Mouse (Mus musculus): ENCODE data around the gene Shroom2. TPM values are rescaled to one million over a fixed set of nuclear protein-coding genes. Genes with fewer than 3 reads are reported as not detected.
"Not testable (repeated sequence)": the region's sequence is repeated elsewhere in the genome, so short reads cannot be mapped to it uniquely, and the experiment has no call there.

Gene Shroom2
- polyA plus RNA-seq, 1 experiment from 2014 or later: 5.0 TPM

DNA sequence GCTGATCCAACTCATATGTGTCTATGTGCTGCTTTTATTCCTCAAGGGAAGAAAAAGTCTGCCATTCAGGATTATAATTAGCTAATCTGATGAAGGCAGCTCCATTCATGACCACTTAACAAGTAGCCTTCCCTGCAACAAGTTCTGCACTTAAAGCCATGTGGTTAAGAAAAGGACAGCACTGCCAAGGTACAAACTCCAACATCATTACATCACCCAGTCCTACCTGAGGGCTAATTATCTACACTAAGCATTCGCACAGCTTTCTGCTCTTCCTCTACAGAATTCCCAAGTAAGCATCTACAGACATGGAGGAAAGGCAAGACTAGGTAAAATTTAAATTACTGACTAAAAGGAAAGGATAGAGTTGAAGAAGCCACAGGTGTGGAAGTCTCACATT, 13.4 kb downstream of the Shroom2 start:
- 82% methylated on average over 1 of the region's 1 CpGs for WGBS

DNA sequence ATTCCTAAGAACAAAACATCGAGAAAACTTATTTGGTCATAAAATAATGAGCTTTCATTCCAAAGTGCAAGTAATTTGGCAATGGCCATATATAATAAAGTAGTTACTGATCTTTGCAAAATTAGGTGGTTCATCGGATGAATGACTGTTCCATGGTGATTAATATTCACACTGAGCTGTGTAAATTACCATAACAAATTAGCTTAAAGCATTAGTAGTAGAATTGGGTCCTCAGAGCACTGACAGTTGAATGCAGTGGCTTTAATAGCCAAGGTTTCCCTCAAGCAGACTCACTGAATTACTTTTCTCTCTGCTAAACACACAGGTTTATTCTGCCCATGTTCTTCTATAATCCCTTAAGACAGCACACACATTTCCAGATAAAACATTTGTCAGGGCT, 23.3 kb downstream of the Shroom2 start:
- H3K9ac ChIP-seq: no peak overlapping the region
- no peak overlapping the region for H3K27ac ChIP-seq
- H3K4me2 ChIP-seq: no peak overlapping the region
- H3K9me3 ChIP-seq: no peaks in the 10 kb centered on the region
- ATAC-seq (ENCODE audit: insufficient read depth, low FRiP score, low read depth): no peak
- no peaks in the 10 kb centered on the region for H3K36me3 ChIP-seq
- whole genome bisulfite sequencing: 78% methylated on average over 2 of the region's 2 CpGs
- no peak overlapping the region for H3K4me3 ChIP-seq (replicated peaks)
- H3K4me1 ChIP-seq: no peaks in the 10 kb centered on the region
- H3K27me3 ChIP-seq (replicated peaks): no peaks in the 10 kb centered on the region

More for the DNA sequence above, 13.4 kb downstream of the Shroom2 start:
- no peak overlapping the region for H3K4me3 ChIP-seq (replicated peaks)
- H3K27ac ChIP-seq: no peak overlapping the region
- no peak for ATAC-seq (ENCODE audit: insufficient read depth, low FRiP score, low read depth)
- H3K36me3 ChIP-seq: no peaks in the 10 kb centered on the region
- no peak overlapping the region for H3K9ac ChIP-seq
- no peaks in the 10 kb centered on the region for H3K4me1 ChIP-seq
- H3K9me3 ChIP-seq: no peaks in the 10 kb centered on the region
- H3K4me2 ChIP-seq: no peak overlapping the region
- H3K27me3 ChIP-seq (replicated peaks): no peaks in the 10 kb centered on the region

DNA sequence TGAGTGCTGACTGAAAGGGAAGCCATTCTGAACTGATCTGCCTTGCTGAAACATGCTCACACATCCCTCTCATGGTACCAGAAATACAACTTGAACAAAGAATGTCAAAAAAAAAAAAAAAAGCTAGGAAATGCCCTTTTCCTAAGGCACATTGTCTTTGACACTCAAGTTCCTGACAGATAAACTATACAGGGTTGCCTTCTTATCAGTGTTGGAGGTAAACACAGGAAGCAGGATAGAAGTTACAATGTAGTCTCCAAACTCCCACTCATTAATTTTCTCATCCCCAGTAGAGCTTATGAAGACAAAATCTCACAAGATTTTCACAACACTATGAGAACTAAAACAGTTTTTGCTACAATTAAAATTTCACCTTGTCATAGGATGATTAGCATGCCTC, 25.6 kb downstream of the Shroom2 start:
- H3K36me3 ChIP-seq: no peaks in the 10 kb centered on the region
- H3K4me3 ChIP-seq (replicated peaks): no peak overlapping the region
- no peak for ATAC-seq (ENCODE audit: insufficient read depth, low FRiP score, low read depth)
- H3K9ac ChIP-seq: no peak overlapping the region
- no peaks in the 10 kb centered on the region for H3K4me1 ChIP-seq
- no peak overlapping the region for H3K27ac ChIP-seq
- H3K27me3 ChIP-seq (replicated peaks): no peaks in the 10 kb centered on the region
- no peak overlapping the region for H3K4me2 ChIP-seq
- H3K9me3 ChIP-seq: no peaks in the 10 kb centered on the region

DNA sequence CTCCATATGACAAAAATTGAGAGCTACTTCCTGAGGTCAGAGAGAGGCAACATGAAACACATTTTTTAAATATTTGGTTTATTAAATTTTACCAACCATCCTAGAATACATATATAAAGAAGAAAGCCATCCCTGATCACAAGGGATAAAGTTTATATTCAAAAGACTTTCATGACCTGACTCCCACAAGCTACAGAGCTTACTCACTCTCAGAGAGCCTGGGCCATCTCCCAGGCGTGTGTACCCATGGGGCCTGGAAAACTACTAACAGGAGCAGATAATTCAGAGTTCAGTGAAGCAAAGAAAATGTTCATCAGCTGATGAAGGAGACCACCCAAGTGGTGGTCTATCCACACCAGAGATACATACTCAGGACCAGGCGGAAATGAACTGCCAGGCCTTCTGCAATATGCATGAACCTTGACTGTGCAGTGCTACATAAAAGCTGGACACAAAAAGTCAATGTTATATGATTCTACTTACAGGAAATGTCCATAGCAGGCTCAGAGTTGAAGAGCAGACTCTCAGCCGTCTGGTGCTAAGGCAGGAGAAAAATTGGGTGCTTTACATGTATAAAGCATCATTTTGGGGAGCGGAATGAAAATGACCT, 30.4 kb downstream of the Shroom2 start:
- H3K36me3 ChIP-seq: no peaks in the 10 kb centered on the region
- no peaks in the 10 kb centered on the region for H3K9me3 ChIP-seq
- no peak overlapping the region for H3K27ac ChIP-seq
- H3K27me3 ChIP-seq (replicated peaks): no peaks in the 10 kb centered on the region
- H3K4me3 ChIP-seq (replicated peaks): no peak overlapping the region
- 65% methylated on average over 4 of the region's 4 CpGs for WGBS
- H3K9ac ChIP-seq: no peak overlapping the region
- H3K4me1 ChIP-seq: no peaks in the 10 kb centered on the region
- ATAC-seq (ENCODE audit: insufficient read depth, low FRiP score, low read depth): no peak
- H3K4me2 ChIP-seq: no peak overlapping the region

DNA sequence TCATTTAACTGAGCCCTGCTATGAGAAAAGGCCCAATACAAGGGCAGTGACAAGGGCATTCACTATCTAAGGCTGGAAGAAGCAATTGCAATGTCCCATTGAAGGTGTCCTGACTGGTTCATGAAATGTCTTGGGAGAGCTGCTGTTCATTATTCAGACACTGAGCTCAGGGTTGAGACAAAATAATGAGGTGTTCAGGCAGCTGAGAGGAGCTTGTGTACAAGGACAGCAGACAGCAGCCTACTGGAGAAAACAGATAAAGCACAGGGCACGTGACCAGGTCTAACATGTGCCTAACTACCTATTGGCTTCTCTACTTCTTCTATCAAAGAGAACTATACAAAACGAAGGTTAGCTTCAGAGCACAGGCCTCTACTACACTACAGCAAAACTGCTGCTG, 31.1 kb downstream of the Shroom2 start:
- no peak for ATAC-seq (ENCODE audit: insufficient read depth, low FRiP score, low read depth)

DNA sequence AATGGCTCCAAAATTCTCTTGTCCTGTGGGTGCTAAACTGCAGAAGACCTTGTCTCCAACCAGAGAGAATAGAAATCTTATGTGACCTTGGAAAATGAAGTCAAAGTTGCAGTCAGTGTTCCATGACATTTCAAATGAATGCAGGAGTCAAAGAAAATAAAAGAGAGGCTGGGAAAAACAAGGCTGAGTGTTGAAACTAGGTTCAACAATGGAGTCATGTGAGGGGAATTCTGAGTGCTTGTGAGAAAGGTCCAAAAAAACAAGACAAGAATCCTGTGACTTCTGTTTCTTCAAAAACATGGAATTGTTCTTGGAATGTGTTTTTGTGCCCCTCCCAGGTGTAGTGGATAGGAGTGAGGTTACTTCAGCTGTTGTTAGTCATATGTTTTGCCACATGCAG, 34.0 kb downstream of the Shroom2 start:
- ATAC-seq (ENCODE audit: insufficient read depth, low FRiP score, low read depth): no peak
- Histone ChIP-seq H3K9ac (no peak overlapping the region), H3K9me3 (no peaks in the 10 kb centered on the region), H3K4me3 (replicated peaks) (no peak overlapping the region), H3K27me3 (replicated peaks) (no peaks in the 10 kb centered on the region; the same call in 1 of the 2 replicates), H3K4me1 (no peaks in the 10 kb centered on the region), H3K27ac (no peak overlapping the region), H3K4me2 (no peak overlapping the region), H3K36me3 (no peaks in the 10 kb centered on the region)

More for the DNA sequence above, 31.1 kb downstream of the Shroom2 start:
- Histone ChIP-seq H3K4me2 (no peak overlapping the region), H3K4me1 (no peaks in the 10 kb centered on the region), H3K27me3 (replicated peaks) (no peaks in the 10 kb centered on the region), H3K9me3 (no peaks in the 10 kb centered on the region), H3K4me3 (replicated peaks) (no peak overlapping the region), H3K36me3 (no peaks in the 10 kb centered on the region), H3K27ac (no peak overlapping the region), H3K9ac (no peak overlapping the region)
- WGBS: 54% methylated on average over 2 of the region's 2 CpGs

DNA sequence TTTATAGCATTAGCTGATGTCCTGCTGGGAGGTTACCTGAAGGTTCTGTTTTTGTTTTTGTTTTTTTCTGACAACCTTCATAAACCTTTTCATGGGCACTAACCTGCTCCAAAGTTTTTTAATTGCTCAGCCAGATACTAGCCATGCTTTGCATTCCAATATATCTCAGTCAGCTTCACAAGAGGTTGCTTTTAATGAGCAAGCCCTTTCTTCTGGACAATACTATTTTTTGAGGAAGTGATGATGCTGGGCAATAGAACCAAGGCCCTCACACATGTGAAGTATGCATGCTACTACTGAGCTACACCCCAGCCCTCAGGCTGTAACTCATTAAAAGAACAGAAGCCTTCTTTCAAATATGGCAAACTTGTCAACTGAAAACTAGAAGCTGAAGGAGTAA, 52.6 kb downstream of the Shroom2 start:
- Histone ChIP-seq H3K4me2 (no peak overlapping the region), H3K27ac (no peak overlapping the region), H3K27me3 (replicated peaks) (no peaks in the 10 kb centered on the region), H3K36me3 (no peaks in the 10 kb centered on the region), H3K9me3 (no peaks in the 10 kb centered on the region), H3K4me1 (no peaks in the 10 kb centered on the region), H3K4me3 (replicated peaks) (no peak overlapping the region), H3K9ac (no peak overlapping the region)
- ATAC-seq (ENCODE audit: insufficient read depth, low FRiP score, low read depth): no peak

DNA sequence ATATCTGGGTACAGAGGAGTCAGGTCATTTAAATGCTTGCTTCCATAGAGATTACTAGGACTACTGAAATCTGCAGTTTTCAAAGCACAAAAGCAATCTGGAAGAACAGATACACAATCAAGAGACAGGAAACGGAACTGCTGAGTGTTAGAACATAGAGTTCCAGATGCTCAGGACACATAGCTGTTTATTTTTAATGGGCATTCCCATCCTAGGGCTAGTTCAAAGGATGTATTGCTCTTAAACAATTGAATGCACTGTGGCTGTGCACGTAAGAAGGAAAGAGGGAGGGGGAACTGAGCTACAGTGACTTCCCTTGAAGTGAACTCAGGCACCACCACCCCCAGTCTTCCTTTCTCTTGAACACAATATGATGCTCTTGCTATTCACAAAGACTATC, 58.5 kb downstream of the Shroom2 start:
- not testable (repeated sequence) for H3K4me3 ChIP-seq (replicated peaks); H3K36me3 ChIP-seq; H3K4me1 ChIP-seq; H3K9me3 ChIP-seq; H3K27ac ChIP-seq; ATAC-seq (ENCODE audit: insufficient read depth, low FRiP score, low read depth); H3K4me2 ChIP-seq; H3K9ac ChIP-seq; H3K27me3 ChIP-seq (replicated peaks)
- 58% methylated on average over 2 of the region's 2 CpGs for WGBS

DNA sequence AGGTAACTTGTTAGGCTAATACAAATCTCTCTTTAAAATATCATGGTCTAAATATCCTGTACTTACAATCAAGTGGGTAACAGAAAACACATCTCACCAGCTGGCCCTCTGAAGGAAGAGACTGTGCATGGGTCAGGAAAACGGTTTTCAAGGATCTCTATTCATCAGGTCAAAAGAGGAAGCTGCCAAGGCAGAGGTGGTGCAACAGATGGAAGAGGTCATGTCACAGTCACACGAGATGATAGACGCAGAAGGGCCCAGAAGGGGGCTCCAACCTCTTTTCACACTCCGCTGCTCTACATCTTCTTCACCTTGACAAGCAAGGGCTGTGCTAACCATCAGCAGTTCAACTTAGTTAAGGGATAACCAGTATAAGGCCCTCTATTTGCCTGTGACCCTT, 60.9 kb downstream of the Shroom2 start:
- Histone ChIP-seq H3K4me1 (no peaks in the 10 kb centered on the region), H3K9me3 (no peaks in the 10 kb centered on the region), H3K36me3 (no peaks in the 10 kb centered on the region), H3K9ac (no peak overlapping the region), H3K4me3 (replicated peaks) (no peak overlapping the region), H3K27ac (no peak overlapping the region), H3K4me2 (no peak overlapping the region), H3K27me3 (replicated peaks) (0 out of 2 replicates have a peak, but pooled peaks cover 3% of the 10 kb centered on the region)
- ATAC-seq (ENCODE audit: insufficient read depth, low FRiP score, low read depth): no peak
- WGBS: 48% methylated on average over 4 of the region's 4 CpGs

DNA sequence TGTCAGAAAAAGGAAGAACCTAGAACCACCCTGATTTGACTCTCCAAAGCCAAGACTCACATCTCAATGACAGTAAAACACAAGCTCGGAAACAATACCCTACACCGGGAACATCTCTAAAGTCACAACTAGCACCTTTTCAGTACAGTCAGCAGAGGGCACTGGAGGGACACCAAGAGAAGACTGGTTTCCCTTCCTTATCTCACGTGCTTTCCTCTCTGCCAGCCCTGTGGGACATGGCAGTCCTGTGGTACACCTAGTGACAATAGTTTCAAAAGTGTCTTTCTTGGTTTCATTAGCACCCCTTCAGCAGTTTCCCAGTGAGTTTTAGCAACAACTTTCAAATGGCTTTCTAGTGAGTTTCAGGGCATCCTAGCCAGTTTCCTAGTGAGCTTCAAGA, 63.9 kb downstream of the Shroom2 start:
- no peak overlapping the region for H3K4me3 ChIP-seq (replicated peaks)
- no peaks in the 10 kb centered on the region for H3K4me1 ChIP-seq
- no peak overlapping the region for H3K27ac ChIP-seq
- ATAC-seq (ENCODE audit: insufficient read depth, low FRiP score, low read depth): no peak
- H3K9ac ChIP-seq: no peak overlapping the region
- no peaks in the 10 kb centered on the region for H3K36me3 ChIP-seq
- H3K27me3 ChIP-seq (replicated peaks): 0 out of 2 replicates have a peak, but pooled peaks cover 3% of the 10 kb centered on the region
- no peak overlapping the region for H3K4me2 ChIP-seq
- no peaks in the 10 kb centered on the region for H3K9me3 ChIP-seq
- WGBS: 17% methylated on average over 3 of the region's 3 CpGs

DNA sequence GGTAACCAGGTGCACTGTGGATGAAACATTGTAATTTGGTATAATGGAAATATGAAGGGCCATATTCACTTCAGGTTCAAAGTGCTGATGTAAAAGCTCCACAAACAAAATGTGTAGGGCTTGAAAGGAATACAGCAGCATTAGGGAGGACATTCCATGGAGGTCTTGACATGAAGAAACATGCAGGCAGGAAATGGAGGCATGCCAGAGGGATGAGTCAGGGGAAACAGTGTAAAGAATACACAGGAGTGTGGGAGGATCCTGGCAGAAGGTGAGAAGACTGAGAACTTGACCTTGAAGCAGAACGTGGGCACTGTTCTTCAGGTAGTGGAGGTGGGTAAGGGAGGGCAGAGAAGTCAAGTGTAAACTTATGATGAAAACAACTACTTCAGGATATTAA, 65.6 kb downstream of the Shroom2 start:
- H3K27me3 ChIP-seq (replicated peaks): 0 out of 2 replicates have a peak, but pooled peaks cover 3% of the 10 kb centered on the region
- 55% methylated on average over 1 of the region's 1 CpGs for WGBS
- no peaks in the 10 kb centered on the region for H3K36me3 ChIP-seq
- H3K4me1 ChIP-seq: no peaks in the 10 kb centered on the region
- H3K4me3 ChIP-seq (replicated peaks): no peak overlapping the region
- no peak overlapping the region for H3K27ac ChIP-seq
- no peak overlapping the region for H3K9ac ChIP-seq
- ATAC-seq (ENCODE audit: insufficient read depth, low FRiP score, low read depth): no peak
- no peak overlapping the region for H3K4me2 ChIP-seq
- no peaks in the 10 kb centered on the region for H3K9me3 ChIP-seq

DNA sequence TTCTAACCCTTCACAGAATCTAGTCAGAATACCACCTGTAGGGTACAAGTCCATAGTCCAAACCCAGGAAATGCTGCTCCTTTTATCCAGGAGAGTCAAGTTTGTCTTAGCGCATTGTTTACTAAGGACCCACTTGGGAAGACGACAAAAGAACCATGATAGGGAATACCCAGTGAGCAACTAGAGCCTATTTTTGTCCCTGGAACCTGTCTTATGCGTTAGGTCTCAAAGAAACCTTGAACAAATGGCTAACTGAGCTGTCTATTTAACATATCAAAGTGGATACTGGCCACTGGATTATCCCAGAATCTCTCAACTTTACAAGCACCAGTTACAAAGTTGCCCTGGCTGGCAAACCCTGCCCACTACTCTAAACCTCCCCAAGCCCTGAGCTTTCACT, 67.6 kb downstream of the Shroom2 start:
- 67% methylated on average over 3 of the region's 3 CpGs for WGBS
- no peak for ATAC-seq (ENCODE audit: insufficient read depth, low FRiP score, low read depth)
- H3K36me3 ChIP-seq: no peaks in the 10 kb centered on the region
- no peak overlapping the region for H3K27ac ChIP-seq
- no peak overlapping the region for H3K4me2 ChIP-seq
- no peak overlapping the region for H3K9ac ChIP-seq
- H3K27me3 ChIP-seq (replicated peaks): 0 out of 2 replicates have a peak, but pooled peaks cover 3% of the 10 kb centered on the region
- H3K4me3 ChIP-seq (replicated peaks): no peak overlapping the region
- no peaks in the 10 kb centered on the region for H3K9me3 ChIP-seq
- no peaks in the 10 kb centered on the region for H3K4me1 ChIP-seq

DNA sequence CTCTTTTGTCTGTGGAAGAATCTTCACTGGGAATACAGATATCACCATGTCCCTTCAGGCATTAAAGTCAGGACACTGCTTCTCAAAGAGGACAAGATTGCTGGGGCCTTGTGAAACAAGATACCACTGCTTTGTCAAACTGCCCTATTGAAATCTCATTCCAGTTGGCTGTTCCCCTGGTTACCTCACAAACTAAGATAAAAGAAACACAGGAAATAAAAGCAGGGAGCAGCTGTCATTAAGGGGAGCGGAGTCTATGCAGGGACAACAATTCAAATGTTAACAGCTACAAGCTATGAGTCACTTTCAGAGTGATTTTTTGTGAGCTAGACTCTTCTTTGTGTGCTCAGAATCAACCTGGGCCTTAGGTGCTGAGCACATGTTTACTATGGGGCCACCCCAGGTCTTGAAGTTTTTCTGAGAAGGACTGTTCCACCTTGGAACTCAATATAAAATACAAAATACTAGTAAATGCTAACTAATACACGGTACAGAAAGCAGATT, 78.4 kb downstream of the Shroom2 start:
- Histone ChIP-seq H3K9ac (no peak overlapping the region), H3K36me3 (no peaks in the 10 kb centered on the region), H3K27ac (no peak overlapping the region), H3K9me3 (no peaks in the 10 kb centered on the region), H3K4me3 (replicated peaks) (no peak overlapping the region), H3K4me2 (no peak overlapping the region), H3K27me3 (replicated peaks) (no peaks in the 10 kb centered on the region), H3K4me1 (no peaks in the 10 kb centered on the region)
- 48% methylated on average over 2 of the region's 2 CpGs for WGBS
- ATAC-seq (ENCODE audit: insufficient read depth, low FRiP score, low read depth): no peak

Data from stomach, embryonic 15.5 days (tissue).